Mouse (Mus musculus): ENCODE results near the gene Mybphl. TPM values are rescaled to one million over a fixed set of nuclear protein-coding genes. Genes with fewer than 3 reads are reported as not detected.

Gene Mybphl
- polyA plus RNA-seq, 1 experiment from 2014 or later = 40.7 TPM

Other genes with a start within 250 kb of the Mybphl start
- gene Gnai3, start 218.8 kb upstream of the Mybphl start, polyA plus RNA-seq (2015; fragmentation: Nextera tagmentation; extraction: Ambion mirVana) = 74.7 and 76.3 TPM in 2 replicates
- 0.14 TPM in 1 of 2 replicates, not detected in the other for gene Gpr61, start 210.0 kb upstream of the Mybphl start, polyA plus RNA-seq (2015; fragmentation: Nextera tagmentation; extraction: Ambion mirVana)
- gene Amigo1, start 178.6 kb upstream of the Mybphl start, polyA plus RNA-seq (2015; fragmentation: Nextera tagmentation; extraction: Ambion mirVana) = 2.6 and 2.8 TPM in 2 replicates
- gene Cyb561d1, start 163.7 kb upstream of the Mybphl start, polyA plus RNA-seq (2015; fragmentation: Nextera tagmentation; extraction: Ambion mirVana) = 2.3 and 3.1 TPM in 2 replicates
- 7.5 and 8.7 TPM in 2 replicates for gene Atxn7l2, start 154.0 kb upstream of the Mybphl start, polyA plus RNA-seq (2015; fragmentation: Nextera tagmentation; extraction: Ambion mirVana)
- gene Sypl2, start 138.3 kb upstream of the Mybphl start, polyA plus RNA-seq (2015; fragmentation: Nextera tagmentation; extraction: Ambion mirVana) = 2.4 and 3.2 TPM in 2 replicates
- gene Psma5, start 108.0 kb upstream of the Mybphl start, polyA plus RNA-seq (2015; fragmentation: Nextera tagmentation; extraction: Ambion mirVana) = 213 and 243 TPM in 2 replicates
- 8.9 and 11.9 TPM in 2 replicates for gene Sort1, start 80.8 kb upstream of the Mybphl start, polyA plus RNA-seq (2015; fragmentation: Nextera tagmentation; extraction: Ambion mirVana)
- 24.4 and 25.4 TPM in 2 replicates for gene Psrc1, start 18.9 kb downstream of the Mybphl start, polyA plus RNA-seq (2015; fragmentation: Nextera tagmentation; extraction: Ambion mirVana)
- gene Celsr2, start 50.6 kb downstream of the Mybphl start, polyA plus RNA-seq (2015; fragmentation: Nextera tagmentation; extraction: Ambion mirVana) = 2.1 and 3.1 TPM in 2 replicates
- 78.2 and 91.4 TPM in 2 replicates for gene Sars, start 80.3 kb downstream of the Mybphl start, polyA plus RNA-seq (2015; fragmentation: Nextera tagmentation; extraction: Ambion mirVana)
- gene 1700013F07Rik, start 169.2 kb downstream of the Mybphl start, polyA plus RNA-seq (2015; fragmentation: Nextera tagmentation; extraction: Ambion mirVana) = not detected in 2 replicates
- gene 5330417C22Rik, start 171.6 kb downstream of the Mybphl start, polyA plus RNA-seq (2015; fragmentation: Nextera tagmentation; extraction: Ambion mirVana) = 0.70 and 1.0 TPM in 2 replicates
- 28.2 and 30.6 TPM in 2 replicates for gene Tmem167b, start 197.6 kb downstream of the Mybphl start, polyA plus RNA-seq (2015; fragmentation: Nextera tagmentation; extraction: Ambion mirVana)
- 27.0 and 29.0 TPM in 2 replicates for gene Taf13, start 206.8 kb downstream of the Mybphl start, polyA plus RNA-seq (2015; fragmentation: Nextera tagmentation; extraction: Ambion mirVana)
- 7.0 and 7.7 TPM in 2 replicates for gene Wdr47, start 226.4 kb downstream of the Mybphl start, polyA plus RNA-seq (2015; fragmentation: Nextera tagmentation; extraction: Ambion mirVana)